Mouse (Mus musculus) cerebellum, postnatal 36 days (tissue): ENCODE measurements around the gene Cd163l1.
A peak's percentile ranks its signal among the peaks of the same experiment; 100 is the strongest.

Source experiments
- DNase-seq, 2 experiments: peaks; one replicate each; pipeline ENCODE4 v3.0.0; 2021 to 2022; ENCODE audit warnings: mixed read lengths in 2 of 2

Gene Cd163l1

DNA sequence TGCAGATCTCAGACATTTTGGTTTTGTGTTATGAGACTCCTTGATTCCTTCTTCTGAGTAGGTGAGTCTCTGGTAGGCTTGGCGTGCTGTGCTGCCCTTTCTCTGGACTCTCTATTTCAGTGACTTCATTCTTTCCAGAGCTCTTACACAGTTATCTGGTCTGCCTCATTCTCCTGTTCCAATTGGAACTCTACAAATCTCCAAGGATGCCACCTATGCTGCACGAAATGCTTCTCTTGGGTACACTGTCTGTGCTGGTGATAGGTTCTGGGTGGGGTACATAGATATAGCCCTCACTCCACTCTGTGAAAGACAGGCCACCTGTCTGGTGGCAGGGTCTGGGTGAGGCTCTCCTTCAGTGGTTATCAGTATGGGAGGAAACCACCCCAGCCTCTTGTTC is at the start of gene Cd163l1:
TSS of gene Cd163l1 (plus strand) at position 301 of the 400 bp plus-strand sequence.
- no peak for DNase-seq

DNA sequence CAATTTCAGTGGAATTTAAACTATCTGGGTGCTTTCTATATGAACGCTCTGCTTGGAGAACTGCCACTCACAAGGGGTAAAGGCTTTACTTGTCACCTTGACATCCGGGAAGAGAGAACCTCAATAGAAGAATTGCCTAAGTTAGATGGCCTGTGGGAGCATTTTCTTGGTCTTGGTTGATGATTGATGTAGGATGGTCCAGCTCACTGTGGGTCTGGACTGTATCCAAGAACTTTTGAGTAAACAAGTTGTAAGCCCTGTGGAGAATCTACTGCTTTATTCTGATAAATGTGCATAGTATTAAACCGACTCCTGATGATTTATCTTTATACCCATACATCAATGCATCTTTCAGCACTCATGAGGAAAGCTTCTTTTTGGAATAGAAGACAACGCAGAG is 48.7 kb upstream of the Cd163l1 start:
- no peak for DNase-seq

DNA sequence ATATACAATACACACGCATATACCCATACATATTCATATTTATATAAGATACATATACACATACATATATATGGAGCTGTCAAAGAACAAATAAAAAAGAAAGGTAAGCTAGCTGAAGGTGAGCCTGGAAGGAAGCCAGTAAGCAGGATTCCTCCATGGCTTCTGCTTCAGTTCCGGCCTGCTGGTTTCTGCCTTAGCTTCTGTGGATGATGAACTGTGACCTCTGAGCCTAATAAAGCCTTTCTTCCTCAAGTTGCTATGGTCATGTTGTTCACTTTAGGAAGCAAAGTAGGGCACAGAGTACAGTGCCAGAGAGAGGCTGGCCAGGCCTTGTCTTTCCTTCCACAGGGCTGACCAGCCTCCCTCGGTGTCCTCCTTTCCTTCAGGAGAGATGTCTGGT is 47.2 kb upstream of the Cd163l1 start:
- DNase-seq, result no peak

DNA sequence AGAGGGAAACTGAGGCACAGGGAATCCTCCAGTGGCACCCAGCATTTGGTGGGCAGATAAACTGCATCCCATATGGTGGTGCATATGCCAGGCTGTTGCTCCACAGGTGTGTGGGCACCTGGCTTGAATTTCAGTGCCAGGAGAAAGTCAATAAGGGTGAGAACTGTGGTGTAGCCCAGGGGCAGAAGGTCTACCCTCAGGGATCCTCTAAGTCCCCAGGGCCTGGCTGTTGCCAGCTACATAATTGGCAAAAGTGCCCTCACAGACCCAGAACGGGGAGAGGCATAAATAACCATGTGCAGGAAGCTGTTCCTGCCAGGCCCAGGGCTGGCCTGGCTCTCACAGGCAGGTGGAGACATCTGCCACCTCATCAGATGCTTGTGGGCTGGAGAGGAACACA is 45.1 kb upstream of the Cd163l1 start, which contains the start of gene Olfr523:
TSS of gene Olfr523 (plus strand) at position 282 of the 400 bp plus-strand sequence.
- DNase-seq, result peak; percentile 46 to 48

DNA sequence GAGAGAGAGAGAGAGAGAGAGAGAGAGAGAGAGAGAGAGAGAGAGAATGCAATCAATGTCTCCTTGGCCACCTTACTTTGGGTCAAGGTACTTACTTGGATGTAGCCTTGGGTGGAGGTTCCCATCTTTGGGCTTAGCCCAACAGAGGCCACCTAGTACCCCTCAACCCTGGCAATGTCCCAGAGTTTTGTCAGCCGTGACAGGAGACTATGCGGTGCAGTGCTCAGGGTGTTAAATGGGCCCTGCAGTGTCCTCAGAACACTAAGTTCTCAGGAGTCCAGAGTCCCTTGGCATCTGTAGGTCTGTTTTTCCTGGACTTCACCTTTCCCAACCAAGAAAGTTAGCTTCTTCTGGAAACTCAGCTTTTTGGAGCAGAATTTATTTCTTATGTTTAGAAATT is 38.9 kb upstream of the Cd163l1 start:
- no peak for DNase-seq

DNA sequence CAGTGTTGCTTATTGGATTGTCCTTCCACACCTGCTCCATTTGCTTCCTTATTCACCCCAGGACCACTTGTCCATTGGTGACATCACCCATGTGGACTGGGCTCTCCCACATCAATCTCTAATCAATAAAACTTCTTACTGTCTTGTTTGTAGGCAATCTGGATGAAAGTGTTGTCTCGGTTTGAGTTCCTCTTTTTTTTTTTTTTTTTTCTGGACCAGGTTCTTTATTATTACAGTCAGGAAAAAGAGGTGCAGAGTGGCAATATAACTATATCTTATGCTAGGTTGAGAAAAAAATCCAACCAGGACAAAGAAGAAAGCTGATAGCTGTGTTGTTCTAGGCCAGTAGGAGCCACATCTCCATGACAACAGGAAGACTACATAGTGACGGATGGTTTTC is 37.4 kb upstream of the Cd163l1 start:
- no peak for DNase-seq

DNA sequence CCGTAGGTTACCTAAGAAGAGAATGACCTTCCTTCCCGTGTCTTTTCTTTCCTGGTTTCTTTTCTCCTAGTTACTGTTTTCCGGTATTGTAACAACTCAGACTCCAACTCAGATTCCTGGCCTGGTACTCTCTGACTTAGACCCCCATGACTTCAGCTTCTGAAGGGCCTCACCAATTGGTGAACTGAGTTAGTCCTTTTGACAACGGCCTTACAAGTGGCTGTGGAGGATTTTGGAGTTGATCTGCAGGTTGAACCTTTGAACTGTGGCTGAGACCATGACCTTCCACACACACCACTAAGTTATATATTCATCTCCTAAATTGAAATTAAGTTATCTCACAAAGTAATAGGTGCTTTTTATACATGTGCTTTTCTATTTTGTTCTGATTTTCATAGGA is 33.9 kb upstream of the Cd163l1 start:
- DNase-seq, result no peak

DNA sequence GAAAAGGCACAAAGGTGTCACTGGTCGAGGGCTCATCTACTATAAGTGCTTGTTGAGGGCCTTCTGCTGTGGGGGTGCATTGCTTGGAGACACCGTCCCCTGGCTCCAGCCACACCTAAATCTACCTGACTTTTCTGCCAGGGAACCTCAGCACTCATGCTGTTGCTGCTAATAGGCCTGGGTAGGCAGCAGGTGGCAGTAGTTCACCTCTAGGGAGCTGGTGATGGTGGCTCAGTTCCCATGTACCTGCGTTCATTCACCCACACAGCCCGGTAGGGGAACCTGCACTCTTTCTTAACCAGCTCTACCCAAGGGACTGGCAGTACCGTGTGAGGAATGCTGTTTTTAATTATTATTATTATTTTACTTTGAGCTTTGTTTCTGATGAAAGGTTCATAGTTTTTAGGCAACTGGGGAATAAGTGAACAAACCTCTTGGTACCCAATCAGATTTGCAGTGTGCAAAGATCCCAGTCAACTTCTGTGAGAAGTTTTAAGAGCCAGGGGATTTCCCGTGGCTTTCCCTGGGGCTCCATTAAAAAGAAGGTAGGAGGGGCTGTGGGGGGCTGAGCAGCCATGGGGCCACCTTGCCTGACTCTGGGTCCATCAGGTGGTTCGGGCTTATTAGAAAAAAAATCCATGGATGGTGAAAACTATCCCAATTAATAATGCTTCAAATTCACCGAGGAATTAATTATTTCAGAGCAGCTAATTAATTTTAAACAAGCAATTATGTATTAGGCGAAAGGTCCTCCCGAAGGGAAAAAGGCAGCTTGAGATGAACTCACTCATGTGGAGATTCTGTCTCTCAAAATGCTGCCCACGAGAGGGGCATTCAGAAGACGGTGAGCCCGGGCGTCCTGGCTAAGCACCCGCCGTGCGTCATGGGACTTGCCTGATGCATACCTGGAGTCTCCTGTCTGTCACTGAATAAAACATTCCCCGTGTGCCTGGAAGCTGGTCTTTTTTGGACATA is 31.1 kb upstream of the Cd163l1 start:
- DNase-seq, result no peak

DNA sequence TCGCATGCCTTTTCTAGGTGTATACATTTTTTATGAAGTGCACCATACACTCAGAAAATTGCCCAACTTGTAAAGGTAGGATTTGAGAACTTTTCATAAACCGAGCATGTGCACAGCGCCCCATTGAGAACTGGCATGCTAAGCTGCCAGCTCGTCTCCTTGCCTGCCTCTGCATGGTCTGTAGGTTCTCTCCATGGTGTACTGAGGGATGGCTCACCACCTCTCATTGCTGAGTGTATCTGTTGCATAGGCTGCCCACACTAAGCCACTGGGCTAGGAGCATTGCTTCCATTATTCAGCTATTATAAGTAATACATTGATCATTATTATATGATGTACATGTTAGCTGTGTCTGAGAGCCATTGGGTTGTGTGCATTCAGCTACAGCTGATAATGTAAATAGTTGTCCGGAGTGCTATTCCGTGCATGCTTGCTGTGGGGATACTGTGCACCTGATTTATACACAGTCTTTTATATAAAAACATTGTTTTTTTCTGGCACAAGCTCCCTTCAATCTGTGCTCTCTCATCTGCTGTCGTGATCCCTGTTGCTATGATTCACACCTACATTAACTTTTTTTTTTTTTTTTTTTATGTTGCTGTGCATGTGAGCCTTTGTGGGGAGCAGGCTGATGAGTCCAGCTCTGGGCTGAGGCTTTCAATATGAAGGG is 30.2 kb upstream of the Cd163l1 start:
- DNase-seq, result no peak

DNA sequence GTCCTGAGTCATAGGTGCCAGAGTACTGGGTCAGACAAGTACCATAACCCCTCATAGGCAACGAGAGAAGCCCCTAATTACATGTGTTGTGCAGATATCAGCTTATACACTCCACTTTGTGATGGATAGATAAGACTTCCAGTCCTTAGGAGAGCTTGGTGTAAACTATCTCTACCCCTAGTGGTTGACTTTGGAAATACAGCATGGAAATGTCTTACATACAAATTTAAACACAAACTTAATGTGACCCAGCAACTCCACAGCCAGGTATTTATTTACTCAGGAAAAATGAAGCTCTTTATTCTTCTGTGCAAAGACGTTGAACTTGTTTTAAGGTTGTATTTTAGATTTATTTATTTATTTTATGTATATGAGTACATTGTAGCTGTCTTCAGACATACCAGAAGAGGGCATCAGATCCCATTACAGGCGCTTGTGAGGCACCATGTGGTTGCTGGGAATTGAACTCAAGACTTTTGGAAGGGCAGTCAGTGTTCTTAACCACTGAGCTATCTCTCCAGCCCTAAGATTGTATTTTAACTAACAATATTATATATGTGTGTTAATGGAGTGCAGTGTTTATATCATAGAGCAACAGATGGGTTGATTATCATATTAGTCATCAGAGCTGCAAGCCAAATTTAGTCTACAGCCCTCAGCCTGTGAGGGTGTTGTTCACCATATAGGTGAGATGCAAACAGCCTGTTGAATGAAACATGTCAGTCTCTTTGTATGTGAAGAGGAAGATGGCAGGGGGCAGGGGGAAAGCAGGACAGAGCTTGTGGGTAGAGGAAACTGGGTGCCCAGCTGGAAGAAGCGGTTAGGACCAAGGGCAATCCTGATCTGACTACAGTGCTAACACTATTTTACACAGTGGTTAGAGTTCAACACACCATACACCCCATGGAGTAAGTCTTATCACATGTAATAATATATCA is 29.4 kb upstream of the Cd163l1 start:
- DNase-seq, result no peak

DNA sequence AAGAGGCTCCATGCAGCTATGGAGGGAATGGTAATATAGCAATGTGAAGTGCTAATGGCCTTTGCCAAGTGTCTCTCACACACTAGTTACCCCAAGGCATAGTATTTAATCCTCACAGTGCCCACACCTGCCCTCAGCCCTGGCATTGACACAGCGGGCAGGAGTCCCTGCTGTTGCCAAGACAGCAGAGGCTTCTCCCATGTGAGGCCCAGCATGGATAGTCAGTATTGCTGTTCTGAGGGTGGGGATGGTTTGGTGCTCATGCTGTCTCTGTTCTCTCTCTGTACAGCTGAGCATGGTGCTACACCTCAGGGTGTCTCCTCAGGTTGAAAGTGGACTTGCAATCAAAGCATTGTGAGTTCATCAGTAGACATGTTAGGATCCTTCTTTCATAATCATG is 27.6 kb upstream of the Cd163l1 start:
- no peak for DNase-seq

DNA sequence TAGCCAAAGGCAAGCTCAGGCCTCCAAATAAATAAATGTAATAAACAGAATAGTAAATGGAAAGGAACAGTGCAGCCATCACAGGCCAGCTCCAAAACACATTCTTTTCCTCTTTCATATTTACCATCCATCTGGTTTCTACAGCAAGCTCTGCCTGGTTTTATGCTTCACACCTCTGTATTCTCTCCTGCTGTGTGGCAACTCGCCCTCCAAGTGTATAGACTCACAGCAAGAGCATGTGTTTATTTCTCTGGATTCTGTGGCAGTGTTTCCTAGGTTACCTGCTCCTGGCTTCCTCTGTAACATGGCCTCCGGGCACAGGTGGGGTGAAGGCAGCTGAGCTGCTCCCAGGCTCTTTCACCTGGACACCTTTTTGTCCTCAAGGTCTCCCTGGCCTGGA is 25.6 kb upstream of the Cd163l1 start:
- DNase-seq, result no peak

DNA sequence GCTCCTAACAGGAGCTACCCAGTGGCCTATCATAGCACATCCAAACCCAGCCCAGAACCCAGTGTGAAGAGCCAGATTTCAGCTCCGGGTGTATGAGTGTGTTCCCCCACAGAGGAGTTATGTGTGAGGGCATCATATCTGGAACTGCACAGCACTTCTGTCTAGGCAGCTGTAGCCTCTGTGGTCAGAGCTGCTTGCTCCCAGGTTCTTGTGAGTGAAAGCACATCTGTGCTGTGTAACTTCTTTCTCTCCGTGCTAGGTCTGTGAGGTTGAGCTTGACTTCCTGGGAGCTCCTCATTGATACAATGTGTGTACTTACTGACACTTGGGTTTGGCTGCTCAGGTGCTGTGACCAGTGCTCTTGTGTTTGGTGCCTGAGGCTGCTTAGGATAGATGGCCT is 25.2 kb upstream of the Cd163l1 start:
- no peak for DNase-seq

DNA sequence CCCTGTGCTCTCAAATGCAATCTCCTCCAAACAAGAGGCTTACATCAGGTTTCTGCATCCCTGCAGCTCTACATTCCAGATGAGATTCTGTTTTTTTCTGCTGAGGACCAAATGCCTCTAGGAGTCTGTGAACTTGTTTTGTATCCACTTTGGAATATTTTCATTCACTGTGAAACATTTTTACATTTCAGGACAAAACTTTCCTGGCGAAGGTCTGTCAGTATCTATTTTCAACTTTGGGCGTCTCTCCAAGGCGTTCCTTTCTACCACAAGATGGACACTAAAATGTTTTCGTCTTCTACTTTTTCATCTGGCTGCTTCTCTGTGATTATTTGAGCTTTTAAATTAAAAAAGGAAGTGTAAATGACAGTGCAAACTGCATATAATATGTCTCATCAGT is 24.0 kb upstream of the Cd163l1 start:
- no peak for DNase-seq

DNA sequence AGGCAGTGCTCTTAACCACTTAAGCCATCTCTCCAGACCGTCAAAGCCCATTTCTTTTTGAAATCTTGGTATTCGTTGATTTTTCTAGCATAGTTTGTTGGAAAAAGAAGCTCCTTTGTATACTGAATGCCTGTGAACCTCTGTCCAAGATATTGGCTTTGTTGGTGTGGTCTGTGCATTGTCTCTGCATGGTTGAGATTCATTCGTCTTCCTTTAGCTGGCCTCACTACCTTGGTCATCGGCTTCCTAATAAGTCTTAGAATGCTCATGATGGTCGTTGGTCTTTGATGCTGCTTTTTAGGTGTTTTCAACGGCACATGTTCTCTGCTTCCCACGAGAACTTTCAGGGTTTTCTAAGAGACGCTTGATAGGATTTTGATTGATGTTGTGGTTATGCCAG is 22.1 kb upstream of the Cd163l1 start:
- no peak for DNase-seq

DNA sequence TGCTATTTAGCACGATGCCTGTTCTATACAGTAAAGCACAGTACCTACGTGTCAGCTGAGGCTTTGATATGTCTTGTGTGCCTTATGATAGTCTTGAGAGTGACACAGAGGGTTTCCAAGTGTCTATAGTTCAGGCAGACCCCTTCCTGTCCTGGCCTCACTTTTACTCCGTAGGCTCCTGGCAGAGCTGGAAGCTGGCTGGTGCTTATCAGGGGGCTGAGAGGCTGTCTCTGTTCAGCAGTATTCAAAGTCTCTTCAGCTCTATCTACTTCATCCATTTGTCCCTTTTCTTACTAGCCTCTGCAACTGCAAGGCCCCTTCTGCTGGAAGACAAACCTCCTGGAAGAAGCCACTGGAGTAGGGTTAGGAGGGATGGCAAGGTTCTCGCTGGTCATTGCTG is 17.0 kb upstream of the Cd163l1 start:
- no peak for DNase-seq

DNA sequence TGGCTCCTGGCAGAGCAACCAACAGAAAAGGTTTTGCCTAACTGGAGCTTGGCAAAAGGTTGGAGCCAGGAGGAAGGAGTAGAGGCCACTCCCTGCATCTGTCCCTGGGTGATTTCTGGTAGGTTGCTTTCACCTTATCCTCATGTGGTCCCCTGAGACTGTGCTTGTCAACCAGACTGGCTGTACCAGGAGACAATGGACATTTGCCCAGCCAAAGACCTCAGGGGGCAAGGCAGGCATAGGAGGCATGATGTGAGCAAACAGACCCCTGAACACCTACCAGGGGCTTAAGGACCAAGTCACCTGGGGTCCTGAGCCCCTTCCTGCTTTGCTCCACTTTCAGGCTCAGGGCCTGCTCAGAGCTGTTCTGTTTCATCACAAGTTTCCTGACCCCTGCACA is 12.2 kb upstream of the Cd163l1 start, which contains the start of gene Olfr524:
TSS of gene Olfr524 (minus strand) at position 101 of the 400 bp plus-strand sequence.
- DNase-seq, result no peak

DNA sequence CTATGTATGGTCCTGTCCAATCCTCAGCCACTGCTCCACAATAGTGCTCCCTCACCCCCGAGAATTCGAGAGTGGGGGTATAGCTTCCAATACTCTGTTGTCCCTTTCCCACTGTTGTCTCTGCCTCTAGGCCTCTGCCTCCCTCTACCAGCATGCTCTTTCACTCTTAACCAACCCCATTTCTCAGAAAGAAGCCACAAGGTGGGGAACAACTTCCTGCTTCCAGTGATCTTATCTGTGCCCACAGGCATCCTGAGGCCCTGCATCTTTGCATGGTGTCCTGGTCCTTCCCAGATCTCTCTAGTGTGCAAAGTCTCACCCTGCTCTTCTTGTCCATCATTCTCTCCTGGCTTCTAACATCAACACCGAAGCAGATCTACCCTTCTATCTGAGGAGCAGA is 11.2 kb upstream of the Cd163l1 start:
- DNase-seq, result no peak

DNA sequence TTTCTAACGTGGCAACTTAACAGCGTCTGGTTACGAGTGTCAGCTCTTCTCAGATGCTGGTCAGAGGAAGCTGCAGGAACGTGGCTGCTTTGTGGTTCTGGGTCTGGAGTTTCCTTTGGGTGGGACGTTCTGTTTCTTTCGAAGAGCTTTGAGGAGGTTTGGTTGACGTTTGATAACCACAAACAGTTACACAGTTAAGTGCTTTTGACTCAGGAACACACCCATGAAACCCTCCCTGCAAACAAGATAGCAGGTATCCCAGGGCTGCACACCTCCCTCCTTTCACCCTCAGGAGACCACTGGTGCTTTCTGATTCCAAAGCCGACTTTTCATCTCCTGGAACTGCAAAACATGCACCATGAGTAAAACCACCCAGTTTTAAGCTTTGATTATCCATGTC is 9.9 kb upstream of the Cd163l1 start:
- DNase-seq, result no peak

DNA sequence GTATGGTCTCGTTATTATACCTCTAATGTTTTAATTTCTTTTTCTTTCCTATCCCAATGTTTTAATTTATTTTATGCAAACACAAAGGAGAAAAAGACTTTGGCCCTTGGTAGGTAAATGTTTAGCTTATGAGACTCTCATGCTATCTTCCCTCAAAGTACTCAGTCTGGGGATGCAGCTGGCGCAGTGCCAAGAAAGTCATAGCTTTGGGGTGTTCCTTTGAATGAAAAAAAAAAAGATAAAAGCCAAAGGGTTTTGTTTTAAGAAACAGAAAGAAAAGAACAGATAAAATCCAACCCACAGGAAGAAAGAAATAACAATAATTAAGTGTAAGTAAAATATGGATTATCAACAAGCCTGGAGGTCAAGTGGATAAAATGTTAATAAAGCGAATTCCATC is 9.4 kb upstream of the Cd163l1 start:
- no peak for DNase-seq

DNA sequence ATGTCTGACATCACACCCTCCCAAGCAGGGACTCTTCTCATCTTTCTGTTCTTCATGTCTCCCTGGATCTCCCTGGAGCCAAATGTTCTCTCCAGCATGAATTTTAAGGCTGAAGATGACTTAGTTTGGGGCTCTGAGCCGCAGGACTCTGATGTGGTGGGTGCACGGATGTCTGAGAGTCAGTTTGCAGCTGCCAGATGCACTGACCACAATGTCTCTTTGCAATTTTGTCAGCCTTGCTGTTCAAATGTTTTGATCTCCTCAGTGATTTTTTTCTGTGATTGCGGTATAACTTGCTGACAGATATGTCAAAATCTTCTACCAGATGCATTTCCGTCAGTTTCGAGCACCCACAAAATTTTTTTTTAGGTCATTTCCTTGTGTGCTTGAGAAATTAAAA is 4.2 kb upstream of the Cd163l1 start:
- no peak for DNase-seq

DNA sequence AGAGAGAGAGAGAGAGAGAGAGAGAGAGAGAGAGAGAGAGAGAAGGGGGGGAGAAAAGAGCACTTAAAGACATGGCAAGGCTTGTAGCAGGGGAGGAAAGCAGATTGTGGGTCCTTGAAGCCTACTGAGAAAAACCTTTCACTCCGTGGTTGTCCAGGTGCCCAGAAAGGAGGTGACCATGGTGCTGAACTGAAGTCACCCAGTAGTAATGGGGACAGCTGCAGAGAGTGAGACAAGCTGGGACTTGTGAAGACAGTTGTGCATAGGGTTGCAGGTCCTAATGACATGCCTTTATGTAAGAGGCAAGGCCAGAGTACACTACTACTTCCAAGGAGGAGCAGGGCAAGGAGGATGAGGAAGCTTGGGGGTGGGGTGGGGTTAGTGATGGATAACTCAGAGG is 1.2 kb downstream of the Cd163l1 start:
- no peak for DNase-seq

DNA sequence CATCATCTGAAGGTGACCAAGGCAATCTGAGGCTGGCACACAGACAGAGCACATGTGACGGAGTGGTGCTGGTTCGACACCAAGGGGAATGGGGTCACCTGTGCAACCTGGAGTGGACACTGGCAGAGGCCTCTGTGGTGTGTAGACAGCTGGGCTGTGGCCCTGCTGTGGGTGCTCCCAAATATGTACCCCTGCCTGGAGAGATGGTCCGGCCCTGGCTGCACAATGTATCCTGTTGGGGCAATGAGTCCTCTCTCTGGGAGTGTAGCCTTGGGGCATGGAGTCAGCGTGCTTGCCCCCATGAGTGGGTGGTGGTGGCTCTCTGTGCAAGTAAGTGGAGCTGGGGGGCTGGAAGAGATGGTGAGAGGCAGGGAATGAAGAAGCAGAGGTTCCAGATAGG is 2.3 kb downstream of the Cd163l1 start:
- no peak for DNase-seq
